Mouse (Mus musculus) liver, embryonic 14.5 days (tissue): Measurements from ENCODE around the gene Cldnd2. TPM values are rescaled to one million over a fixed set of nuclear protein-coding genes. Genes with fewer than 3 reads are reported as not detected.
A peak's percentile ranks its signal among the peaks of the same experiment; 100 is the strongest.

ENCODE experiments used
- ATAC-seq: fragments of 200-750 bp; cut with Nextera tagmentation; 2 replicates; pipeline ENCODE4 v1.8.0; 2017; ENCODE audit warnings: moderate number of reproducible peaks, mild to moderate bottlenecking, moderate library complexity; ENCODE audit not compliant: insufficient read depth
- DNase-seq, 3 experiments: peaks; one replicate each; pipeline ENCODE4 v3.0.0-alpha.2; 2012 to 2013; ENCODE audit warnings: low read depth in 3 of 3, low spot score in 3 of 3
- H3K27ac ChIP-seq: fragments of 300-500 bp; sonication (generic); 2 replicates; pipeline ENCODE4 v1.5.1; 2014; ENCODE audit warnings: moderate library complexity, mild to moderate bottlenecking, control low read depth, inconsistent platforms
- H3K27me3 ChIP-seq: fragments of 300-500 bp; sonication (generic); 2 replicates; pipeline ENCODE4 v1.6.1; 2014; ENCODE audit warnings: mild to moderate bottlenecking, low read length, moderate library complexity; ENCODE audit not compliant: control insufficient read depth, insufficient read depth
- H3K36me3 ChIP-seq: fragments of 300-500 bp; sonication (generic); replicated peaks from 2 replicates; pipeline ENCODE4 v1.6.1; 2014; ENCODE audit warnings: low read depth; ENCODE audit not compliant: control insufficient read depth, insufficient read depth
- H3K4me1 ChIP-seq, 2 experiments: fragments of 200-500 bp in 1 of 2; fragments of 300-500 bp in 1 of 2; sonication (generic) in 1 of 2; replicated peaks; 2 replicates each; pipeline ENCODE4 v1.6.1; 2012 to 2014; ENCODE audit warnings: antibody characterized with exemption in 1 of 2, inconsistent platforms in 1 of 2, low read length in 1 of 2; ENCODE audit not compliant: control insufficient read depth in 2 of 2, insufficient read depth in 2 of 2
- H3K4me2 ChIP-seq: fragments of 300-500 bp; sonication (generic); 2 replicates; pipeline ENCODE4 v1.6.1; 2014; ENCODE audit warnings: low read depth, mild to moderate bottlenecking, control low read depth, moderate library complexity
- H3K4me3 ChIP-seq, 2 experiments: fragments of 200-500 bp in 1 of 2; fragments of 300-500 bp in 1 of 2; sonication (generic) in 1 of 2; 2 replicates each; pipeline ENCODE4 v1.5.1; 2012 to 2014; ENCODE audit warnings: low read depth in 2 of 2, low read length in 2 of 2, mild to moderate bottlenecking in 2 of 2, control low read depth in 1 of 2, inconsistent platforms in 1 of 2, moderate library complexity in 1 of 2; ENCODE audit not compliant: insufficient read depth in 1 of 2
- H3K9ac ChIP-seq: fragments of 300-500 bp; sonication (generic); replicated peaks from 2 replicates; pipeline ENCODE4 v1.6.1; 2014; ENCODE audit warnings: mild to moderate bottlenecking, control low read depth, moderate library complexity
- H3K9me3 ChIP-seq: fragments of 300-500 bp; sonication (generic); 2 replicates; pipeline ENCODE4 v1.6.1; 2016; ENCODE audit warnings: low read length, mixed read lengths; ENCODE audit not compliant: control insufficient read depth
- CTCF ChIP-seq: IDR thresholded peaks from 2 replicates; pipeline ENCODE4 v1.5.1; 2016; ENCODE audit warnings: antibody characterized with exemption, low read depth, control low read depth
- EP300 ChIP-seq: IDR thresholded peaks from 2 replicates; pipeline ENCODE4 v1.6.1; 2016; ENCODE audit warnings: antibody characterized with exemption, low read depth
- WGBS: fragments of 180-500 bp; shearing (Covaris S2); extraction: QIAGEN DNeasy Blood & Tissue Kit; methylation state at CpG from one replicate; pipeline ENCODE4 v1.1.7; 2014; ENCODE audit not compliant: insufficient replicate concordance; 5-methylcytosine and 5-hydroxymethylcytosine counted together
- polyA plus RNA-seq, 2 experiments: library from polyadenylated mRNA; depleted of rRNA in 1 of 2; stranded (reverse) in 1 of 2; unstranded in 1 of 2; fragments of >200 nt; fragmentation: Nextera tagmentation in 1 of 2; extraction: Ambion mirVana in 1 of 2; gene quantifications; 2 replicates each; pipeline versions ENCODE4 v1.2.1 to v1.2.3; 2012 to 2014

Cldnd2 gene
- polyA plus RNA-seq, 2 experiments, result not detected

DNA sequence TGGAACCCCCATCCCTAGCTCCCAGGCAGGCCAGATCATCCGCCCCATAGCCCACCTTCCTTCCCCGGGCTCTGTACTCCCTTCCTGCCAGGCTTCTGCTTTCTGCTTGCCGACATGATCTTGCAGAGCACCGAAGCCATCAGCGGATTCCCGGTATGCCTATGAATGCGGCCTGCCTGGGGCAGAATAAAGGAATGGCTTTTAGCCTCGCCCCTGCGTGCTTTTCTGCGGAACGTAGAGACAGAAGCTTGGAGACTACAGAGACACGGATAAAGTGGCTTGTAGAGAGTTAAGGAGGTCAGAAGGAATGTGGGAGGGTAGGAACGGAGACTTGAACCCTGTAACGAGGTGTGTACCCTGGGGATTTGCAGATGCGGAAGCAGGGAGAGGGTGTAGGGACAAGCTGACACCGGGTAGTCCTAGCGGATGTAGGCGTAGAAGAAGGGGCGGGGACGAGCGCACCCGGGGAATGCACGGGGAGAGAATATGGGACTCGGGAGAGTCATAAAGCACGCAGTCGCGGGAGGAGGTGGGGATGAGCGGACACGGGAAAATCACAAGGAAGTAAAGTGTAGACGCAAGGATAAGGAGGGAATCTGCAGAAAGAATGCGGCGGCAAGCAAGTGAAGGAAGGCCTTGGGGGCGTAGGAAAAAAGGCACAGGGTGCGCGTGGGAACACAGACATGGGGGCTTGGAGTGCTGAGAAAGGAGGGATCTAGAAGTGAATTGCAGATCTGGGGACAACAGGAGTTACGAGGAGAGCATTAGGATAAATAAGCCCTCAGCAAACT, 2.7 kb downstream of the Cldnd2 start:
- peak overlapping the region; percentile 71 to 74 for H3K4me3 ChIP-seq
- TF ChIP-seq CTCF, result no peak
- TF ChIP-seq EP300, result no peak
- H3K4me2 ChIP-seq, result peak overlapping the region; percentile 99
- WGBS, result under 1% methylated on average over 36 of the region's 36 CpGs
- H3K4me1 ChIP-seq, result peaks cover 4 to 22% of the 10 kb centered on the region in 2 experiments; a peak in 3 of 4 replicates
- DNase-seq, result peak; percentile 45 to 61 (median 47)
- H3K36me3 ChIP-seq, result no peaks in the 10 kb centered on the region
- no peaks in the 10 kb centered on the region for H3K9me3 ChIP-seq
- H3K27me3 ChIP-seq, result no peaks in the 10 kb centered on the region
- peak overlapping the region; percentile 74 for H3K9ac ChIP-seq
- peak overlapping the region; percentile 70 for H3K27ac ChIP-seq
- peak; percentile 85 for ATAC-seq

DNA sequence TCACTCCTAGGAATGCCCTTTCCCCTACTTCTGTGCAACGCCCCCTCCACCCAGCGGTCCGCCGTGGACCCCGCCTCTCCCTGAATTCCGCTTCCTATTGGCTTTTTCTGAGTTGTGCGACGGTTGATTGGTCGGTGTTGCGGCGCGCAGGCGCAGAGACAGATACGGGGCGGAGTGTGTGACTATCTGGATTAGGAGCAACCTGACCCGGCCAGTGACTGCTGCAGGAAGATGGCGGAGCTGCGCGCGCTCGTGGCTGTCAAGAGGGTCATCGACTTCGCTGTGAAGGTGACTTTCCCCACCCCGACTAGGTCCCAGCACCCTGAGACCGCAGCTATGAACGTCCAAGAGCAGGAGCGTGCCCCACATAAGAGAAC, 3.3 kb downstream of the Cldnd2 start, which contains the start of the genes Etfb and Gm45233:
Gene Etfb, plus strand, starts transcription at position 167 of the 377 bp plus-strand sequence.
Gene Gm45233, plus strand, starts transcription at position 212 of the 377 bp plus-strand sequence.
- no peak for TF ChIP-seq EP300
- peak; percentile 26; the same call in 1 of the 2 replicates for TF ChIP-seq CTCF
- peaks cover 4 to 24% of the 10 kb centered on the region in 2 experiments; a peak in 3 of 4 replicates for H3K4me1 ChIP-seq
- DNase-seq (peak; percentile 89 to 91 (median 91)), ATAC-seq (peak; percentile 97)
- WGBS, result under 1% methylated on average over 27 of the region's 27 CpGs
- H3K36me3 ChIP-seq, result no peaks in the 10 kb centered on the region
- H3K27ac ChIP-seq, result peak within 1 kb of the TSS; percentile 70
- peak within 1 kb of the TSS; percentile 74 for H3K9ac ChIP-seq
- H3K4me3 ChIP-seq, result peak within 1 kb of the TSS; percentile 74 to 76
- H3K9me3 ChIP-seq, result no peaks in the 10 kb centered on the region
- peak within 1 kb of the TSS; percentile 99 for H3K4me2 ChIP-seq
- H3K27me3 ChIP-seq, result no peaks in the 10 kb centered on the region

GRCm38 (mm10) chr7:43447801-43448200, 7.2 kb downstream of the Cldnd2 start:
- 56% methylated on average over 4 of the region's 4 CpGs for WGBS
- no peak overlapping the region for H3K9ac ChIP-seq
- no peaks in the 10 kb centered on the region for H3K36me3 ChIP-seq
- TF ChIP-seq CTCF (no peak), EP300 (no peak)
- H3K27me3 ChIP-seq, result no peaks in the 10 kb centered on the region
- no peak overlapping the region for H3K4me3 ChIP-seq
- peaks cover 4 to 17% of the 10 kb centered on the region in 2 experiments; a peak in 3 of 4 replicates for H3K4me1 ChIP-seq
- no peak overlapping the region for H3K27ac ChIP-seq
- DNase-seq (no peak), ATAC-seq (no peak)
- no peak overlapping the region for H3K4me2 ChIP-seq
- H3K9me3 ChIP-seq, result no peaks in the 10 kb centered on the region

DNA sequence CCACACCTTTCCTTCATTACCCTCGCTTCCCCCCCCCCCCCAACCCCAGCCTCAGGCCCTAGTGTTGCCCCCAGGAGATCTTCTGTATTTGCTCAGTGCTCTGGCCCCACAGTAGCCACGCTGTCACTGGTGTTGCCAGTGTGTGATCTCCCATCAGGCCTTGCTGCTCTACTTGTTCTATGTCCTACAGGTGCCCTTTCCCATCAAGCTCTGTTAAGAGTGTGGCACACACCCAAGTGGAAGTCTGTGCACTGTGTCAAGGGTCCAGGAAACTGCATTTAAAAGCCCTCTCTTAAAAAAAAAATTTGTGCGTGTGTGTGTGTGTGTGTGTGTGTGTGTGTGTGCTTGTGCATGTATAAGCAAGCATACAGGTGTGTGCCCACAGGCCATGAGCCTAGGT, 7.7 kb downstream of the Cldnd2 start:
- Histone ChIP-seq H3K27me3 (no peaks in the 10 kb centered on the region), H3K36me3 (no peaks in the 10 kb centered on the region; the same call in 1 of the 2 replicates), H3K4me3 (no peak overlapping the region), H3K4me1 (peaks cover 4 to 13% of the 10 kb centered on the region in 2 experiments; a peak in 2 of 4 replicates), H3K9ac (no peak overlapping the region), H3K27ac (no peak overlapping the region), H3K9me3 (no peaks in the 10 kb centered on the region), H3K4me2 (no peak overlapping the region)
- DNase-seq (no peak), ATAC-seq (no peak)
- TF ChIP-seq CTCF (no peak), EP300 (no peak)
- WGBS, result 84% methylated on average over 2 of the region's 3 CpGs

GRCm38 (mm10) chr7:43449811-43450210, 9.2 kb downstream of the Cldnd2 start:
- Histone ChIP-seq H3K4me3 (no peak overlapping the region), H3K9me3 (no peaks in the 10 kb centered on the region), H3K4me1 (peaks cover under 1 to 8% of the 10 kb centered on the region in 2 experiments; a peak in 2 of 4 replicates), H3K27me3 (no peaks in the 10 kb centered on the region), H3K9ac (no peak overlapping the region), H3K27ac (no peak overlapping the region), H3K36me3 (peaks cover 2% of the 10 kb centered on the region; the same call in 1 of the 2 replicates), H3K4me2 (no peak overlapping the region)
- ATAC-seq (no peak), DNase-seq (no peak)
- TF ChIP-seq CTCF (no peak), EP300 (no peak)
- WGBS, result 79% methylated on average over 2 of the region's 2 CpGs
